Mouse (Mus musculus) left cerebral cortex, adult 8-10 months (tissue): ENCODE measurements around the gene Ccdc40. TPM values are rescaled to one million over a fixed set of nuclear protein-coding genes. Genes with fewer than 3 reads are reported as not detected.
A peak's percentile ranks its signal among the peaks of the same experiment; 100 is the strongest.

Experiments used
- DNase-seq, 2 experiments: peaks; one replicate each; pipeline ENCODE4 v3.0.0; 2022; ENCODE audit warnings: low spot score in 2 of 2
- total RNA-seq, 4 experiments: library from RNA; stranded (reverse); gene quantifications; 2 replicates each; pipeline ENCODE4 v1.2.4; 2022

Gene Ccdc40
- 1 to 10 TPM; 1.1 to 3.2 (median 1.7) TPM for total RNA-seq

DNA sequence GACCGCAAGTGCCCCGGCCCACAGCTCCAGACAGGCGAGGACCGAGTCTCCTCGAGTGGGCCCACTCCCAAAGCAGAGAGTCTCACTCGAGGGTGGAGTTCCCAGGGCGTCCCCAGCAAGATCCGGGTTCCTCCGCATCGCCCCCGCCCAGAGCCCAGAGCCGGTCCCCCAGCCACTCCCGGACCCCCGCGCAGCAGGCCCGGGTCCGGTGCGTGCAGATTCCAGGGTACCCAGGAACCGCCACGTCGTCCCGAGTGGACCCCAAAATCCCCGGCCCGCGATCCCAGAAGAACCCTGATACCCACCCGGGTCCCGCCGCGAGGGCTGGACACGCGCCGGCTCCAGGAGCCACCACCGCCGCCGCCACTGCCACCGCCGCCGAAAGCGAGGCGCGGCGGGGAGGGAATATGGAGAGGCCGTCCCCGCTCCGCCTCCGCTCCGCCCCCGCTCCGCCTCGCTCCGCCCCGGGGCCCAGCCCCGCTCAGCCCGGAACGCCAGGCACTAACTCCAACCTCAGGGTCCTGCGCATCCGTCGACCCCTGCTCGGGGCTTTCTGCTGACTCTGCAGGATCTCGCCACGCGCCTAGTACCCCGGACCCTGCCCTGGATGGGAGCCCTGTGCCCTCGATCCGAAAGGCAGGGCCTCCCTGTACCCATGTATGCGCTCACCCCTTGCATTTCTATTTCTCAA, at the start of gene Ccdc40, which contains the start of gene Tbc1d16:
Gene Ccdc40, plus strand, starts transcription at position 482 of the 691 bp plus-strand sequence.
Gene Tbc1d16, minus strand, starts transcription at position 409 of the 691 bp plus-strand sequence.
- DNase-seq: no peak

DNA sequence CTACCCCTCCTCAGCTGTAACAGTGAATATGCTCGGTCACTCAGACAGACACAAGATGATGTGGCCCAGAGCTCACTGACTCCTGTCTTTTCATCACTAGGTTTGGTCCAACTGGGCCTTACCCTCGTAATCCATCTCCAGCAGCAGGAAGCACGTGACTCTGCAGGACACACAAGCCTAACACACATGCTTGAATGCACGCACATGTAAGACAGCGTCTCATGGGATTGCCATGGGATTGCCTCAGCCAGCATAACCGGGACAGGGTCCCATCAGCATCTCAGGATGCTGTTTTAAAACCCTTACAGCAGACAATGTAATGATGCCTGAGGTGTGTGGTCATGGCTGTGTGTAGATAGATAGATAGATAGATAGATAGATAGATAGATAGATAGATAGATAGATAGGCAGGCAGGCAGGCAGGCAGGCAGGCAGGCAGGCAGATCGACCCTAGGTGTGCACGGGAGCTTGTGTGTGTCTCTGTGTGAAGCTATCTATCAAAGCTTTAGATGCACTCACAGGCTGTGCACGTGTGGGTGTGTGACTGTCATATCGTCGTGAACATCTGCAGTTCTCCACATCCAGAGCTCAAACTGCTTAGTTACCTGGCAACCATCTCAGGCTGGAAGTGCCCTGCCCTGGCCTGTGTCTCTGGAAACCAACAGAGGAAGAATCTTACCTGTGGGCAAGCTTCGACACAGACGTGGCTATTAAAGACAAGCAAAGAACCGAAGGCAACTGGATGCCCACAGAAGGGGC, 47.4 kb upstream of the Ccdc40 start:
- DNase-seq: no peak

DNA sequence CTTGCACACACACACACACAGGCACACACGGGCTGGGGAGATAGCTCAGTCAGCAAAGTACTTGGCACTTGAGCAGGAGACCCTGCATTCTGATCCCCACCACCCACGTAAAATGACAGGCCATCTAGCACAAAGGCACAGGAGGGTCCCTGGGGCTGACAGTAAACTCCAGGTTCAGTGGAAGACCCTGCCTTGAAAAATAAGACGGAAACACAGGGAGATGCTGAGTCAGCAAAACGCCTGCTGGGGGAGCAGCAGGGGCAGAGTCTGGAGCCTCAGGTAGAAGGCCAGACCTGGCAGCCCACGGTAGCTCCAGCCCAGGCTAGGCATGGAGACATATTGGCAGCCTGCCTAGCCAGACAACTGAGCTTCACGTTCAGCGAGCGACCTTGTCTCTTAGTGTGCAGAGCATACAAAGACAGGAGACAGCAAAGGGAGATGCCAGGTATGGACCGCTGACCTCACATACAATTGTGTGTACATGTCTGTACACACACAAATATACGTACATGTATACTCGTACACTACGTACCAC, 46.4 kb upstream of the Ccdc40 start:
- no peak for DNase-seq

DNA sequence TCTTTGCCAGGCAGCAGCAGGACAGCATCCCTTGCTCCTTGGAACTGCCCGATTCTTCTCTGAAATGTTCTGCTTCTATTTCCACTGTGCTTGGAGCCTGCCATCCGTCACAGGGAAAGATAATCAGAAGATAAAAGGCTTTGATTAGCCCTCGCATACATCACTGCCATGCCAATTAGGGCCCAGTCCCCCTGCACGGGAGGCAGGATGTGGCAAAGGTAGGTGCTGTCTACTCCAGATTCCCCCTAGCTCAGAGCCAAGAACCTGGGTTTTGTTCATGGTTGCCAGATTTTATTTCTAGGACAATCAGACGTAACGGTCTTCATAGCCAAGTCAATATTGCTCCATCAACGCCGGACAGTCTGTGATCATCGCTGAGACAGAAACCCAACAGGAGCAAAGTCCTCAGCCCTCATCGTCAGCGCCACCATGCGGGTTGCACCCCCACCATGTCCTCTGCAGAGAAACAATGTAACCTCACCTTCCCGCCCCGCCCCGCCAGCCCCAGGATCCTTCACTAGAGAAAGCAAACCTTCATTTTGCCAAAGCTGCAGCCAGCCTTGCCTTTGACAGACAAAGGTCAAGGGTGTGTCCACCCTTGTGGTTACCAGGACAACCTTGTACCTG, 44.6 kb upstream of the Ccdc40 start:
- no peak for DNase-seq

DNA sequence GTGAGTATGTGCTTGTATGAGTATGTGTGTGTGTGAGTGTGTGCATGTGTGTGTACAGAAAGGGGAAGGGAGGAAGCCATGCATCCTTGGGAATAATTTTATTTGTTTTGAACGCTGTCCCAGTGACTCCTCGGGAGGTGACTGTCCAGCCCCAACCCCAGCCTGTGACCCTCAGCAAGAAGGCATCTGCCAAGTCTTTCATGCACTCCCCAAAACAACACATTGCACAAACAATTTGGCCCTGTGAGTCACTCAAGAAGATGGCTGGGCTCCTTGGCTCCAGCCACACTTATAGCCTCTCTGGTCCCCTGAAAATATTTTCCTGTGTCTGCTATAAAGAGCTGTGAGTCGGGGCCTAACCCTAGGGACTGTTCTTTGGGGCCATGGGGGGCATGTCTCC, 42.0 kb upstream of the Ccdc40 start:
- DNase-seq: no peak

DNA sequence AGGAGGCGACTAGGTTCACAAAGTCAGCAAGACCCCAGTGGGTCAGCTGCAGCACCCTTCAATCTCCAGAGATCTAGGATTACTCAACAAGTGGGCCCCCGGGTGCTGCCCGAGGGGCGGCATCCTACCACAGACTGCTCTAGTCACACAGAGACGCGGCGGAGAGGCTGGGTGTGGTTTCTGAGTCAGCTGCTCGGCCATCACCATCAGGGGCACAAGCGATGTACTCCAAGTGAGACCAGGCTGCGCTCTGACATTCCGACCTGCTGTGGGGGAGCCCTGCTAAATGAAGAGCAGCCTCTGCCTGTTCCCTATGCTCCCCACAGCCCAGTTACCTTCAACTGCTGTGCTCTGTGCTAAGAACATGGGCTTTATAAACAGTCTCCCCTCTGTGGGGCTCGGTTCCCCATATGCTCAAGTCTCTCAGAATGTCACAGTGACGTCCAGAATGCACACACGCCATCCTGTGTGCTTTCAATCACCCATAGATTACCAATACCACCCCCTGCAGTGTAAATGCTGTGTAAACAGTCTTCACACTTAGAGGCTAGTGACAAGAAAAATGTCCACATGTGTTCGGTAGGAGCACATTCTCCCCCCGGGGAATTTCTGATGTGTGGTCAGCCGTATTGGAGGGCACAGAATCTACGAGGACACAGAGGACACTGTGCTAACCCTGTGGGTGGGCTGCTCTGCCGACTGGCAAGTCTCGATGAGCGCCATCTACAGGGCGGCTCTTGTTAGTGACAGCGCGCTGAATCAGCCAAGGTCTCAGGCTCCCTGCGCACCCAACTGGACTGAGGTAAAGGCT, 41.2 kb upstream of the Ccdc40 start:
- peak; percentile 34 to 53 for DNase-seq

DNA sequence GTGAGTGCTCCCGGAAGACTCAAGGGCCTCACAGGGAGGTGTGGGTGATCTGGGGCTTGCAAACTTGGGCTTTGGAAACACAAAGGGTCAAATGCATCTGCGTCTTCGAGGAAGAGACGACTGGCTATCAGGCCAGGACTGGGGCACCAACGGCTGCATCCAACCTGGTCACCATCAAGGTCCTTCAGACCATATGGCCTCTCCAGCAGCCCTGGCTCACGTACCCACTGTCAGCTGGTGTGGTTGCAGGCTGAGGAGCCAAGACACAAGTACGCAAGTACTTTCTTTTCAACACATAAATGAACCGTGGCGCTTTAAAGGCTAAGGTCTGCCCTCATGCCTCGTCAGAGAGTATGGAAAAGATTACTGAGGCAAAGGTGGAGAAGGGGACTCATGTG, 40.6 kb upstream of the Ccdc40 start:
- DNase-seq: no peak

DNA sequence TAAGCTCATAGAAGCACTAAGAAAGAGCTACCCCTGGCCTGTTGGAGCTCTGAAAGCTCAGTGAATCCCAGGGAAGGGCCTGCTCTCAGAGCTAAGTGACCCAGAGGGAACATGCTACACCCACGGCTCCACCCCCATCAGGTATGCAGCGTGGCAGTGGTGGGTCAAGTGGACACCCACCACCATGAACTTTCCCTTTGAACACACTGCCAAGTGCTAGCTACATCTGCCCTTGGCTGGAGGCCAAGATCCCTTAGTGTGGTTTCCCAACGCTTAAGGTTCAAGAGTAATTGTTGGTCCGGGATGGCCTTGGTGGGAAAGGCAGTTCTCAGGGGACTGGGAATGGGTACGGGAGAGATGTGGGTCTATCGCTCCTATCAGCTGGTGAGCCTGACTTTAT, 40.0 kb upstream of the Ccdc40 start:
- DNase-seq: no peak

DNA sequence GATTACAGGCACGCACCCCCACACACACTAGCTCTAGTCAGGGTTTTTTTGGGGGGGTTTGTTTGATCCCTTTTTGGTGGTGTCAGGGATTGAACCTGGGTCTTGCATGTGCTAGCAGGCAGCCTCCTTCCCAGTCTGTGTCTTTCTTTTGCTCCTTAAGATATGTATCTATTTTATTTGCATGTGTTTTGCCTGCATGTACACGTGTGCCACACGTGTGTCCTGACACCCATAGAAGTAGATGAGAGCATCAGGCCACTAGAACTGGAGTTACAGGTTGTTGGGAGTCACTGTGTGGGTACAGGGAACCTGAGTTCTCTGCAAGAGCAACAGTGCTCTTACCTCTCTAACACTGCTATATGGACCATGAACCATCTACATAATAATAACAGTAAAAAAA, 39.1 kb upstream of the Ccdc40 start:
- DNase-seq: no peak

DNA sequence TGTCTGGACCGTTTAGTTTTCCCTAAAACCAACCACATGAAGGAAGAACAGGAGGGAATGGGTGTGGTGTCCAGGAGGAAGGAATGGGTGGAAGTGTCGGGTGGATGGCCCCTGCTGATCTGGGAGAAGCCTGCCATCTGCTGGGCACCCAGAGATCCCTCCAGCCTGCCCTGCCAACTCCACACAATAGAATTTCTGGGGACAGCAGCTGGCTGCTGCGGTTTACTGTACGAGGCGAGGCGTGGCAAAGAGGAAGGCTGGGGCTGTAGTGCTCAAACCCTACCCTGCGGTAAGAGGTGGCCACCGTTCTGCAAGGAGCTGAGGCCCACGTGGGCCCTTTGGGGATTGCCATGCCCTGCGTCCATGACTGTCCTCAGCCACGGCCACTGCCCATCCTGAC, 37.9 kb upstream of the Ccdc40 start:
- DNase-seq: no peak

DNA sequence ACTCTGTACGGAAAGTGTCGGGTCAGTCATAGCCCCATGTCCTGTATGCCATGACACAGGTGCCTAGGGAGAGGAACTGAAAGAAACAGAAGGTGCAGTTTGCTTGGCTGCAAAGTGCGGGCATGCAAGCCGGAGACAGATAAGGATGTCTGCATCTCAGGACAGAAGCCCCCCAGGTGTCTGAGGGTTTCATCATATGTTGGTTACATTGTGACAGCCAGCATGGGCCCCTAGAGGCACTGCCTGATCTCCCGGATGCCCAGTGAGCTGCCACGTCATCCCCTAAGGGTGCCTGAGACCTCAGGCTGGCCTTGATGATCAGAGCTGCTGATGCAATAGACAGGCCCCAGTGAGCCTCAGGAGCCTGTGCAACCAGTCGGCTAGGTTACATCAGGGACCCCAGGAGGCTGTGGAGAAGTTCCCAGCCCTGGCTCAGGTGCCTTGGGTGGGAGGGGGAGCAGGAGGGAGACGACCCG, 36.7 kb upstream of the Ccdc40 start:
- DNase-seq: no peak

DNA sequence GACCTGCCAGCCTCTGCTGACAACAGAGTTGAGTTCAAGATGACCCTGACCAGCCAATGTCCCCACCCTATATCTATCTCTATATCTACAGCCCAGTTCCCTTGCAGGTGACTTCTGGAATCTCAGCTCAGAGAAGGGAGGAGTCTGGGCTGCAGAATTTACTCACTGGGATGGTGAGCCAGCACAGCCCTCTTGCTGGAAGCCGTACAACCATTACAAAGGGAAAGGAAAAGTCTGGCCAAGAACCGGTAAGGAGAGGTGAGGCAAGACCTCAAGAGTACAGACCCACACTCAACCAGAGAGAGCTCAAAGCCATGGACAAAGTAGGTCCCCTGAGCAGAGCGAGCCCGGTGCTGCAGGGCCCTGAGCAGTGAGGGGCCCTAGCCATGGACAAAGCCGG, 36.2 kb upstream of the Ccdc40 start:
- DNase-seq: no peak

DNA sequence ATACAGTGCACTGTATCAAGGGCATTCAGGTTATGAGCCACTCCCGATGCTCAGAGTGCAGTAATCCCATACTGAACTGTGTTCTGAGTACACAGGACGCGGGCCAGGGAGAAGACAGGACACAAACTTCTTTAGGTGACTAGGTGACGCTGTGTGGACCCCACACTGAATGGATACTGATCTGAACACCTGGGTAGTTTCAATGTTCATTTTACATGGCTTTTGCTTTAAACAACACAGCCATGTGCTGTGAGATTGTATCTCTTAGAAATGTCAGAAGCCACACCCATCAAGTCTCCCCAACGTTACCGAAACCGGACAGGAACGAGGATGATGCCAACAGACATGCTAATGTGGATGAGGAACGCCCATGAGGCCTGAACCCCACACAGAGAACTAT, 35.8 kb upstream of the Ccdc40 start:
- no peak for DNase-seq

DNA sequence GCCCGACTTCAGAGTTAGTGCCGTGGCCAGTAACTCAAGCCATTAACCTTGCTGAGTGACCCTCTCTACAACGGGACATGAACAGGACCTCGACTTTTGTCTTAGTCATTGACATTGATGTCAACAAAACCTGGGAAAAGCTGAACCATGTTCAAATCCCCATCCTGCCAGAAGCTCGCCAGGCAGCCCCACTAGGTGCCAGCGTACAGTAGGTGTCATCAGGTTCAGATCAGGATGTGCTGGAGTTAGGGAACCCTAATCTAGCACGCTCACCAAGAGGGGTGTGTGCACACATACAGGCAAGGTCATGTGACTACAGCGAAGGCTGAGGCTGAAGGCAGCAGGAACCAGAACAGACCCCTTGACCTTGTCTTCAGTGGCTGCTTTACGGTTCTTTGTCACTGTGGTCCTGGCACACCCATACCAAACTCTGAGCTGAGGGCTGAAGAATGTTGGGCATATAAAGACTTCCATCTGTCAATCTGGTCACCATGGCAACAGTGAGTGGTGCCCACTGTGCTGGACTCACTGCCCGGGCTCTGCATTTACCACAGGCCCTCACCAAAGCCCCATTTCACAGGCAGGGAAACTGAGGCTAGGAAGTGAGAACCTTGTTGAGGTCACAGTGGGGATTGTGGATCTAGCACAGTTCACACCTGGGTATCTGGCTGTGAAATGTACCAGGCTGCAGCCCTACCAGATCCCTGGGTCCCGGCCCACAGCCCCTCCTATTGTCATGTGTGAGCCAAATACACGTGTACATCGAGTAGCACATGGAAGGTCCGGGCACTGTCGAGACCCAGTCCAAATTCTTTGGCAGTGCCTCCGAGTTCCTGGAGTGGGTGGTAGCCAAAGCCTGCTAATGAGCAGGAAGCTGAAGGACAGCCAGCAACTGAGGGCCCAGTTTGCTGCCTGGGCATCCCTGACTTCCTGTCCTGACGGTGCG, 30.5 kb upstream of the Ccdc40 start:
- no peak for DNase-seq

DNA sequence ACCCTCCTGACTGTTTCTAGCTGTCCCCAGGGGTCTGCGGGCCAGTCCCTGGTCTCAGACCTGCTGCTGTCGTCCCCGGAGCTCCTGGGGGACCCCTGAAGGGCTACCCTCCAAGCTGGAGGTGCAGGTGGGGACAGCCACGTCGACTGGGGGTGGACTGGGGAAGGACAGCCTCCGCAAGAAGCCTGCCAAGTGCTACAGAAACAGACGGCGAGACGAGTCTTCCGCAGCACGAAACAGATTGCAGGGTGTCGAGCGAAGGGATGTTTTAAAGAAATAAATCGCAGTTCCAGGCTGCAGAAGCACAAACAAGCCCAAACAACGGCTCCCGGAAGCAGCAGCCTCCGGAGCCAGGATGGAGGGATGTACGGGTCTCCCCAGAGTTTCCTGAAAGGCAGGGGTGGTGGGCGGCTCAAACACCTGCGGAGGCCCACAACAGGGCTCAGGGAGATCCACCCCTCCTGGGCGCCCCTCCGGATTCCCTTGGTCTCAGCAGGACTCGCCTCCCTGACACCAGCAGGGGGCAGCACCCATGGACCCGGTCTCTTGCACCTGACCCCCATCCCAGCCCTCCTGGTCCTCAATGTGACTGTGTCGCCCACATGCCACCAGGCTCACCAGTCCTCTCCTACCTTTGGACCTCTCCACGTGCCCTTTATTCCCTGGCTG, 29.7 kb upstream of the Ccdc40 start:
- peak; percentile 37 to 77 for DNase-seq

DNA sequence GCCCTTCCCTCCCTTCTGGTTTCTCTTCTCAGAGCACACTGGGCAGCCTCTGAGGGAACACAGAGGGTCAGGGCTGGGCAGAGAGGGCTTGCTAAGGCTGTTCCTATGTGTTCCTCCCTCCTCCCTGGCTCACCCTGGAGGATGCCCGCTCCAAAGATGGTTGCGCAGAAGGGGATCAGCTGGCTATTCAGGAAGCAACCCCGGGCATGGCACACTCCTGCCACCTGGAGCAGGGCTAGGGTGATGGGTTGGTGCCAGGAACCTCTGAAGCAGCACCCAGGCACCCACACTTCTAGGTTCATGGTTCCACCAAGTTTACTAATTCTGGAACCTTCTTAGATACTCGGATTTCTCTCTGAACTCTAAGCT, 29.2 kb upstream of the Ccdc40 start:
- DNase-seq: no peak

DNA sequence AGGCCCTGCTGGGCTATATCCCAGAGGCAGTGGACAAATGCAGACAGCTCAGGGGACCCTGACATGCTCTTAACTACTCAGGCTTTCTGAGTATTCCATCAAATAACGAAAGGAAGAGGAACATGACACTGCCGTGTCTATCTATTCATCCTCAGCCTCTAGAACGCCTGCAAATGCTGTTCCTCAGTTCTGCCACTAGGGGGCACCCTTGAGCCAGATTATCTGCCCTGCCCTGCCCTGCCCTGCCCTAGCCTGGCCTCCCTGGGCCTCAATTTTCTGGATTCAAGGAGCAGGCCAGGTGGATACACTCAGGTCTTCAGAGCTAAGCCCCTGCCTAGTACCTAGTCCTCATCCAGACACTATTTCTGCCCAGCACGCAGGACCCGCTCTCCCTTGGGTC, 24.9 kb upstream of the Ccdc40 start:
- no peak for DNase-seq

DNA sequence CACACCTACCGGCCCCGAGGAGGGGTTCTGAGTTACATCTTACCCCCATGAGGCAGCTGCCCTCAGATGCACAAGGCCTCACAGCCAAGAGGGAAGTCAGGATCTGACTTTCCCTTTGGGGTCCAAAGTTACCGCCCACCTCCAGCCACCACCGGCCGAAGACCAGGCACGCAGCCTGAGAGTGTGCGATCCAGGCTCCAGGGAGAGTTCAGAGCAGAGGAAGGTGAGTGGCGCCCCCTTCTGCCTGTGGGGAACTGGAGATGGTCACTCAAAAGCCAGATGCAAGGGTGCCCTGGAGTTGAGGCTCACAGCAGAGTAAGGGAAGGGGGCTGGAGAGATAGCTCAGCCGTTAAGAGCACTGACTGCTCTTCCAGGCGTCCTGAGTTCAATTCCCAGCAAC, 22.6 kb upstream of the Ccdc40 start:
- no peak for DNase-seq

DNA sequence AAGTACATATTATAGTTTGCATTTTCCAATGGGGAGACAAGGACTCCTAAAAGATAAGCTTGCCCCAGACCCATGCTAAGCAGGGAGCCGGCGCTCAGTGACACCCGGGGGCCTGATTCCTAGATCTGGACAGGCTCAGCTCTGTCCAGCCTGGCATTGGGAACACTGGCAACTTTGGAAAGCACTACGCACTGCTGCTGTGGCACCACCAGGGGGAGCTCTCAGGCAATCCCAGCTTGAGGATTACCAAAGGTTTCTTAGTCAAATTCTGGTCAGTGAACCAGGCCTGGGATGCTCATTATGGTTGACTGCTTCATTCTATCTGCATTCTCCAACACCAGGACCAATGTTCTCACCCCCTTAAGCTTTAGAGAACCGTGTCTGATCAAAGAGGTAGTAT, 21.8 kb upstream of the Ccdc40 start:
- no peak for DNase-seq

DNA sequence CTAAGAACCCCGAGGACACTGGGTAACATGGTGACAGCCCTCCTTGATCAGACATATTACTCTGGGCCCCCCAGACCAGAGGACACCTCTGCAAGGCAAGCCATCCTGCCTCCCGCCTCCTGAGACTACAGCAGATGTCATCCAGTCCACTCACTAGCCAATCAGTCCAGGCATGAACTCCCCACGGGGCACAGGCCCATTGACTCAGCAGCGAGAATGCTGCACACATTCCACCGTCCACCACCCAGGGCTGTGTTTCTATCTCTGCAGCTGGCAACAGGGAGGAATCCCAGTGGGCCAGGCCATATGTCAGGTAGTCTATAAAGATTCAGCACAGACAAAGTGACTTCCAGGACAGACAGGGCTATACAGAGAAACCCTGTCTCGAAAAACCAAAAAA, 20.4 kb upstream of the Ccdc40 start:
- no peak for DNase-seq
